Mouse (Mus musculus) lung, postnatal 14 days (tissue): ENCODE data around the gene Pparg.

Experiments
- DNase-seq: peaks from one replicate; pipeline ENCODE4 v3.0.0; 2021

Pparg gene

DNA sequence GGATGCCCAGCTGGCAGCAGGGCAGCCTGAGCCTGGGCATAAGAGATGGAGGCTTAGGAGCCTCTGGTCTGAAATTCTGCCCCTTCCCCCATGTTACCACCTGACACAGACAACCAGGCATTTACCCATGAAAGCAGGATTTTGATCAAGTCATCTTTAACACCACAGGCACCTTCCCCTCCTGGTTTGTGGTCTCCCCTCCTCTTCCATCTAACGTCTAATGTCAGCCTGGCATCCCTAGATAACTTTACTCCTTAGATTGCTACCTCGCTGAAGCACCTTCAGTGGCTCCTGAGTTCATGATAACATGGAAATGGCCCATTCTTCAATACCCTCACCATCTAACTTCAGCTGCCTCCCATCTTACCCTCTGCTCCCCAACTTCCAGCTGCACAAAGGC lies 157.6 kb downstream of the Pparg start:
- no peak for DNase-seq

GRCm38 (mm10) chr6:115519275-115519699 lies 158.5 kb downstream of the Pparg start:
- peak; percentile 48 for DNase-seq

- no peak for DNase-seq
These were observed 161.2 kb downstream of the Pparg start for GRCm38 (mm10) chr6:115521923-115522322.

DNA sequence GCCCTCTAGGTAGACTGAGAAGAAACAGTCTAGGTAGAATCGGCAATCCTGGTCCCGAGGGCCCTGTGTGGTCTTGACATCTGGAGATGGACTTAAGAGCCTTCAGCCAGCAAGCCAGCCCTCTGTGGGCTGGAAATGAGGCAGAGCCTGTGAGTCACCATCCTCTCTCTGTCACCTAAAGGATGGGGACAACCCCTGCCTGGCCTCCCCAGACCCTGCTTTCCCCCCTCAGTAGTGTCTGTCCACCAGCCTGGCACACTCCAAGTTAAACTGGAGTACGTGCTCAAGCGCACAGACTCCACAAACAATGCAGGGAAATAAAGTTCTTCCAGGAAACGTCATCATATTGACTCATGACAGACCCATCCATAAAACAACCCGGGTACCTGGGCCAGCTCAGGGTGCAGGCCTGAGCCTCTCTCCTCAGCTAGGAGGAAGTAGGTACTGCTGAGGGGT lies 162.0 kb downstream of the Pparg start:
- DNase-seq = no peak

- no peak for DNase-seq
These were observed 162.4 kb downstream of the Pparg start for GRCm38 (mm10) chr6:115523201-115523600.

DNA sequence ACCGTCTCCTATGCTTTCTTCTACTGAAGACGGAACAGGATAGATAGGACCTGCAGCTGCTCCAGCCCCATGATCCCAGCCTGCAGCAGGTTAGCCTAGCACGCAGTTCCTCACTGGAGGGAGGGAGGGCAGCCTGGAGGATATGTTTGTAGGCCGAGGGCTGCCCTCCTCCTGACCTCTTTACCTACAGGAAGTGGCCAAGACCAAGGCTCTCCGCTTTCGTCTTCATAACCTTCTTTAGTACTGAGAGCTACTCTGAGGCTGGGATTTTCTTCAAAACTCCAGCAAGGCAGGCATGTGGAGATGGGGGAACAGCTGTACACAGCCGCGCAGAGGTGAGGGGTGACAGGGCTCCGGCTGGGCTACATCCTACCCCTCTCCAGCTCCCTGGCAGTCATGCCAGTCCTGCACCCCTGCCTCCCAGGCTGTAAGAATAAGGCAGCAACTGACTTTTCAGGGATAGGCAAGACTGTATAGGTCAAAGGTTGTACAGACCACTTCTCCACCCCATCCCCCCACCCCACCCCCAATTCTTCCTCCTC lies 163.8 kb downstream of the Pparg start:
- no peak for DNase-seq

DNA sequence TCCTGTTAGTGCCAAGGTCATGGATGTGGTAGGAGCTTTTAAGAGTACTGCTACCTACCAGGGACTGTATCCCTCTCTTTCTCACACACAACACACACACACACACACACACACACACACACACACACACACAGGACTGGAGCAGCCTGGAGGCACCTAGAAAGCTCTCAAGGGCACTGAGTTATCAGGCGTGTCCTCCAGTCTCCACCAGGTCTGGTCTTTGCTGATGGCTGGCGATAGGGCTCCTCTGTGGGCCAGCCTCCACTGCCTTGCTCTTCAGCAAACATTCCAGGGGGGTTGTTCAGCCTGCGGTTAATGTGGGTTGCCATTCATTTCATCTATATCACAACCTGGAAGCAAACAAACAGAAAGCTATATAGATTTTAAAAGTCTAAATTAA lies 166.7 kb downstream of the Pparg start:
- no peak for DNase-seq

DNA sequence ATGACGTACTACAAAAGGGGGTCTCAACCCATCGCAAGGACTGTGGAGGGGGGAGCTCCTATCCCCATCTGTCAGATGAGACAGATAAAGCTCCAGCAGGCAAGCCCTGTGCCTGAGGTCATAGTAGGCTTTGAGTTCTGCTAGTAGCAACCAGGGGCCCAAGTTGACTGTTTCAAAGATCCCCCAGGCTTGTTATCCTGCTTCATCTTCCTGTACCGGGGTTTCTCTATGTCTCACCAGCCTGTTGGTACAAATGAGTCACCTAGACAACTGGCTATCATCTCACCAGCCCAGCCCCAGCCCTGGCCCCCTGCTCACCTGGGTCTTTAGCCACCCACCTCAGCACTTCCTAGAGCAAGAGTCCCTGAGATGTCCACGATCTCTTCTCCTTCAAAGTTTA lies 167.6 kb downstream of the Pparg start:
- DNase-seq = no peak

DNA sequence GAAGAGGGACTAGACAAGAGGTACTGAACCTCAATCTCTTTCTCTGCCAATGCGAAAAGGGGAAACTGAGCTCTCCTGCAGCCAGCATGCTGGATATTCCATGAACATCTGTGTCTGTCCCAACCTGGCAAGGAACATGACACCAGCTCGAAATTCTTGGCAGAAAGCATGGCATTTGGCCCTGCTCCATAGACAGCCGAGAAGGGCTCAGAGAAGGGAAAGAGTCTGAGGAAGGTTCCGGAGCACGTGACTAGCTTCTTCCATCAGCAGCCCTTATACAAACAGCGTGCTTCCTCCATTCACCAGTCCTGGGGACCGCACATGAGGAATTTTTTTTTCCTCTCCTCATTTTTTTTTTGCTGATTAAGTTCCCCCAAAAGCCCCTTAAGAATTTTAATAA lies 173.9 kb downstream of the Pparg start:
- peak; percentile 42 for DNase-seq

DNA sequence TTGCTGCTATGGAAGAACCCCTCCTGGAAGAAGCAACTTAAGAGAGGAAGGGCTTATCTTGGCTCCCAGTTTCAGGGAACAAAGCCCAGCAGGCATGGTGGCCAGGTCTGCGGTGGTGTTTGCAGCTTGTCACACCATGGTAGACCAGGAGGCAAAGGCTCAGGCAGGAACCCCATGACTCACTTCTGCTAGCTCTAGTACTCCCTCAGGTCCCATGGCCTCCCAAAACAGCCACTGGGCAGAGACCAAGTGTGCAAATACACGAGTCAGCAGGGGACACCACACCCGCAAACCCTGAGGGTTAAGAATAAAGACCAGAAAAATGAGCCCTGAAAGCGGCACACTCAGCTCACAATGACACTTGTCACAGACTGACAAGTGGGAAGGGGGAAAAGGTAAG lies 175.4 kb downstream of the Pparg start:
- DNase-seq = no peak

DNA sequence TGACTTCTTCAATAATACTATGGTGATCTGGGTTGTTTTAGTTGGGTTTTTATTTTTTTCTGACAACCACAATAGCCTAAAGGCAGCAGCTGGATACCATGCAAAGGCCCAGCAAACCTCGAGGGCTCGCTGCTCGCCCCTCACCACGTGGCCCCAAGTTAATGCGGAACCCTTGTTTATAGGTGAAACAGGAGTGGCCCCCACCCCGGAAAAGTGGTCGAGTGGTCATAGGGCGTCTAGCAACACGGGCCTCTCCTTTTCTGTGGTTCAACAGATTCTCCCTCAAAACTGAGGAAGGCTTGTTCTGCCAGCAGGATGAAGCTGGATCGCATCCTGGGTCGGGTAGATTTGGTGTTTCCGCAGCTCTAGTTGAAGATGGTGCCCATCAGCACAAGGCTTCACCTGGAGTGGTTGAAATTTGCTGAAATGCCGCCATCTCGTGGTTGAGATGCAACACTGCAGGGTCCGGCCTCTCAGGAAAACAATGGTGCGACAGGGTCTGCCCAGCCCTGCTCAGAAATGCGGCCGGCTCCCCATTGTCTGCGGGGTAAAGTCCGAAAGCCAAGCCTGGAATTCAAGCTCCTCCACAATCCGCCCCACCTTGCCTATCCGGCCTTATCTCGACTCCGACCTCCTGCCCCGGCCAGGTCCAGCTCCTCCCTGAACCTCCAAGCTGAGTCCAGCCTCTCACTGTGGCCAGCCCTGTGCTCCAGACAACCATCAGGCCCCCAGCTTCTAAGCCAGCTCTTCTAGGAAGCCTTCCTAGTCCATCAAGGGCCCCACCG lies 178.1 kb downstream of the Pparg start:
- DNase-seq = peak; percentile 85
